ENCODE assay signal across 8 mouse cellular contexts in the genomic region with DNA sequence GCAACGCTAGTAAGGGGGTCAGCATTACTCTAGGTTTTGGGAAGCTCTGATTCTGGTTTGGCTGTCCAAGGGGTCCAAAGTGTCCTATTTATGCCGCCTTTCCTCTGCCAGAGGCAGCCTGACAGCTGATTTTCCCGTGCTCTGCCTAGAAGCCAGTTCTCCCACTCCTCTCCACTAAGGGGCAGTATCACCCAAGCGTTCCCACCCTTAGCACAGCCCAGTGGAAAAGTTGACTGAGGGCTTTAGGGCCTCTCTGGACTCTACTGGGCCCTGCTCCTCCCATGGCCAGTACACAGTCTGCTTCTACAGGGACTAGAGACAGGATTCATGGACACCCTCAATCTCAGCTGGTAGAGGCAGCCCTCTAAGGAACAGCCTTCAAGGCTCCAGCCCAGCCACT. TPM values are rescaled to one million over a fixed set of nuclear protein-coding genes. Genes with fewer than 3 reads are reported as not detected.
DNase-seq lines count a peak whose midpoint lies in the region; ATAC-seq and TF ChIP-seq lines count a peak whose summit lies in the region.

No protein-coding gene starts in this region.

- DNase-seq in adrenal gland, postnatal 14 days = peak; percentile 82
- DNase-seq in heart, adult 9 months (ENCODE audit: low spot score in 2 of 2) = peak; percentile 42 to 62
- peak; percentile 75 for DNase-seq in kidney, adult 18-20 months
- peak; percentile 16 for DNase-seq in liver, adult 2 months (ENCODE audit: extremely low read depth, low read depth, low spot score)
- DNase-seq in midbrain, postnatal 0 days (ENCODE audit: low spot score) = peak; percentile 84

- H3K9ac ChIP-seq in embryonic facial prominence, embryonic 13.5 days = no peak overlapping the region
- no peak overlapping the region for H3K9ac ChIP-seq in liver, adult 2 months (ENCODE audit: low read depth, low read length)
- no peak overlapping the region for H3K9ac ChIP-seq in midbrain, postnatal 0 days (replicated peaks; ENCODE audit: low read length, poor library complexity, severe bottlenecking)
- H3K9ac ChIP-seq in stomach, embryonic 14.5 days (replicated peaks; ENCODE audit: low read depth, low read length) = no peak overlapping the region

- whole genome bisulfite sequencing in embryonic facial prominence, embryonic 13.5 days = 7% methylated on average over 4 of the region's 4 CpGs
- WGBS in liver, adult 2 months = 14% methylated on average over 4 of the region's 4 CpGs
- 4% methylated on average over 4 of the region's 4 CpGs for WGBS in midbrain, postnatal 0 days
- WGBS in stomach, embryonic 14.5 days = 17% methylated on average over 4 of the region's 4 CpGs

- H3K36me3 ChIP-seq in C2C12 (ENCODE audit: control insufficient read depth, insufficient read depth) = no peaks in the 10 kb centered on the region
- no peaks in the 10 kb centered on the region for H3K36me3 ChIP-seq in embryonic facial prominence, embryonic 13.5 days
- H3K36me3 ChIP-seq in liver, adult 2 months (ENCODE audit: control insufficient read depth, insufficient read depth, low read length) = no peaks in the 10 kb centered on the region
- peaks cover 16% of the 10 kb centered on the region for H3K36me3 ChIP-seq in midbrain, postnatal 0 days (ENCODE audit: insufficient read depth, low read length)
- no peaks in the 10 kb centered on the region for H3K36me3 ChIP-seq in stomach, embryonic 14.5 days (ENCODE audit: control insufficient read depth, insufficient read depth, low read length)

- peaks cover 35% of the 10 kb centered on the region for H3K4me1 ChIP-seq in embryonic facial prominence, embryonic 13.5 days
- no peaks in the 10 kb centered on the region for H3K4me1 ChIP-seq in liver, adult 2 months (ENCODE audit: control insufficient read depth, insufficient read depth, low read length)
- peaks cover 10% of the 10 kb centered on the region; the same call in 1 of the 2 replicates for H3K4me1 ChIP-seq in midbrain, postnatal 0 days (ENCODE audit: insufficient read depth, low read length)
- peaks cover 27% of the 10 kb centered on the region for H3K4me1 ChIP-seq in stomach, embryonic 14.5 days (ENCODE audit: control insufficient read depth, insufficient read depth, low read length)

- no peaks in the 10 kb centered on the region for H3K79me3 ChIP-seq in C2C12 (ENCODE audit: low read depth)

- TF ChIP-seq POLR2A in liver, adult 2 months (IDR thresholded peaks at IDR 0.05; ENCODE audit: extremely low read depth, insufficient read depth, low read length) = no peak

- no peak overlapping the region for H3K4me3 ChIP-seq in C2C12 (ENCODE audit: insufficient read depth, poor library complexity, severe bottlenecking)
- no peak overlapping the region for H3K4me3 ChIP-seq in embryonic facial prominence, embryonic 13.5 days
- no peak overlapping the region for H3K4me3 ChIP-seq in liver, adult 2 months (ENCODE audit: insufficient read depth, low read depth, low read length)
- no peak overlapping the region for H3K4me3 ChIP-seq in midbrain, postnatal 0 days (ENCODE audit: low read depth, low read length)
- H3K4me3 ChIP-seq in stomach, embryonic 14.5 days (ENCODE audit: low read depth, low read length) = no peak overlapping the region

- 0 out of 2 replicates have a peak overlapping the region, but pooled peaks have one; percentile 22 for H3K27ac ChIP-seq in embryonic facial prominence, embryonic 13.5 days
- H3K27ac ChIP-seq in liver, adult 2 months (replicated peaks; ENCODE audit: insufficient read depth, low read depth, low read length) = no peak overlapping the region
- H3K27ac ChIP-seq in midbrain, postnatal 0 days (ENCODE audit: low read depth, low read length) = no peak overlapping the region
- no peak overlapping the region for H3K27ac ChIP-seq in stomach, embryonic 14.5 days (ENCODE audit: low read length)

- peaks cover 12% of the 10 kb centered on the region for H3K27me3 ChIP-seq in C2C12 (ENCODE audit: control insufficient read depth, insufficient read depth, insufficient read length)
- 0 out of 2 replicates have a peak, but pooled peaks cover 3% of the 10 kb centered on the region for H3K27me3 ChIP-seq in embryonic facial prominence, embryonic 13.5 days
- H3K27me3 ChIP-seq in liver, adult 2 months (ENCODE audit: control insufficient read depth, insufficient read depth, low read length) = no peaks in the 10 kb centered on the region
- H3K27me3 ChIP-seq in midbrain, postnatal 0 days (ENCODE audit: insufficient read depth, low read length) = no peaks in the 10 kb centered on the region
- no peaks in the 10 kb centered on the region for H3K27me3 ChIP-seq in stomach, embryonic 14.5 days (ENCODE audit: control insufficient read depth, insufficient read depth, low read length)

- peak; percentile 49; the same call in 1 of the 2 replicates for ATAC-seq in embryonic facial prominence, embryonic 13.5 days (ENCODE audit: insufficient number of reproducible peaks, insufficient read depth, low FRiP score, low TSS enrichment, low read depth)
- peak; percentile 67 for ATAC-seq in midbrain, postnatal 0 days (ENCODE audit: low FRiP score)
- ATAC-seq in stomach, embryonic 14.5 days (ENCODE audit: insufficient number of reproducible peaks, insufficient read depth, low FRiP score, low read depth) = peak; percentile 78; the same call in 1 of the 2 replicates

- TF ChIP-seq CTCF in C2C12 (IDR thresholded peaks at IDR 0.05; ENCODE audit: control insufficient read depth, insufficient read depth, insufficient read length) = peak; percentile 76
- peak; percentile 86 for TF ChIP-seq CTCF in liver, adult 2 months (IDR thresholded peaks at IDR 0.05; ENCODE audit: low read depth, low read length)
- peak; percentile 92 for TF ChIP-seq CTCF in midbrain, postnatal 0 days (IDR thresholded peaks at IDR 0.05)

- H3K4me2 ChIP-seq in embryonic facial prominence, embryonic 13.5 days = no peak overlapping the region
- H3K4me2 ChIP-seq in midbrain, postnatal 0 days (ENCODE audit: low read depth, low read length, poor library complexity, severe bottlenecking) = no peak overlapping the region
- H3K4me2 ChIP-seq in stomach, embryonic 14.5 days (replicated peaks; ENCODE audit: low read depth, low read length) = no peak overlapping the region

- H3K9me3 ChIP-seq in embryonic facial prominence, embryonic 13.5 days = no peaks in the 10 kb centered on the region
- H3K9me3 ChIP-seq in midbrain, postnatal 0 days (ENCODE audit: low read length) = no peaks in the 10 kb centered on the region
- no peaks in the 10 kb centered on the region for H3K9me3 ChIP-seq in stomach, embryonic 14.5 days (ENCODE audit: control insufficient read depth, low read depth, low read length)

- no peak overlapping the region for H3ac ChIP-seq in C2C12 (ENCODE audit: control insufficient read depth, insufficient read length, low read depth)

- H3K79me2 ChIP-seq in C2C12 (ENCODE audit: control insufficient read depth, insufficient read depth) = no peaks in the 10 kb centered on the region
- H3K79me2 ChIP-seq in liver, adult 2 months (ENCODE audit: control insufficient read depth, insufficient read depth, low read length) = no peaks in the 10 kb centered on the region

TF ChIP-seq in C2C12, 6 proteins besides CTCF, POLR2A, EP300 and RAD21:
- TF ChIP-seq FOSL1 (IDR thresholded peaks at IDR 0.05; ENCODE audit: insufficient read depth, low read length, poor library complexity, severe bottlenecking) (no peak), CEBPB (IDR thresholded peaks at IDR 0.05; ENCODE audit: low read depth) (no peak), USF1 (IDR thresholded peaks at IDR 0.05; ENCODE audit: low read depth) (no peak), MYOG (IDR thresholded peaks at IDR 0.05; ENCODE audit: control insufficient read depth, extremely low read depth, insufficient read length) (no peak), MAX (IDR thresholded peaks at IDR 0.05) (no peak), MYOD1 (IDR thresholded peaks at IDR 0.05; ENCODE audit: control insufficient read depth, insufficient read length, low read depth) (no peak)
TF ChIP-seq in C2C12: peak in this region for 0.

RNA-seq across cellular contexts. Expression of a gene that starts 14.0 kb away (rescaled TPM):
- polyA plus RNA-seq in C2C12 (2012; fragmentation: generic; extraction: Trizol) = not detected
- total RNA-seq in adrenal gland, postnatal 14 days (2021) = not detected in 2 replicates
- not detected in 2 replicates for polyA plus RNA-seq in embryonic facial prominence, embryonic 13.5 days (2015; fragmentation: Nextera tagmentation; extraction: Ambion mirVana)
- total RNA-seq in liver, adult 2 months (2014; rRNA removed) = not detected in 2 replicates
- polyA plus RNA-seq in liver, adult 2 months (2012; rRNA removed) = not detected in 2 replicates
- total RNA-seq in midbrain, postnatal 0 days (2014; rRNA removed) = not detected in 2 replicates
- polyA plus RNA-seq in midbrain, postnatal 0 days (2015; fragmentation: Nextera tagmentation; extraction: Ambion mirVana) = not detected in 2 replicates
- polyA plus RNA-seq in stomach, embryonic 14.5 days (2014; fragmentation: Nextera tagmentation; extraction: Ambion mirVana) = not detected in 2 replicates

RNA-seq across cellular contexts. Expression of a gene that starts 51.2 kb away (rescaled TPM):
- polyA plus RNA-seq in C2C12 (2012; fragmentation: generic; extraction: Trizol) = 0.42 TPM
- 15.6 and 16.0 TPM in 2 replicates for total RNA-seq in adrenal gland, postnatal 14 days (2021)
- 12.4 and 16.0 TPM in 2 replicates for polyA plus RNA-seq in embryonic facial prominence, embryonic 13.5 days (2015; fragmentation: Nextera tagmentation; extraction: Ambion mirVana)
- 0.18 and 0.34 TPM in 2 replicates for total RNA-seq in liver, adult 2 months (2014; rRNA removed)
- 0.44 and 0.80 TPM in 2 replicates for polyA plus RNA-seq in liver, adult 2 months (2012; rRNA removed)
- total RNA-seq in midbrain, postnatal 0 days (2014; rRNA removed) = 73.1 and 97.7 TPM in 2 replicates
- 24.4 and 26.4 TPM in 2 replicates for polyA plus RNA-seq in midbrain, postnatal 0 days (2015; fragmentation: Nextera tagmentation; extraction: Ambion mirVana)
- 14.6 and 17.7 TPM in 2 replicates for polyA plus RNA-seq in stomach, embryonic 14.5 days (2014; fragmentation: Nextera tagmentation; extraction: Ambion mirVana)

Comparison
In these comparisons a context has a peak if more than half of its experiments do, and no peak if none do; other contexts are left out.
1. DNase-seq: peak in every context shown above with its lines; median percentile 84 in midbrain, postnatal 0 days; 82 in adrenal gland, postnatal 14 days; 75 in kidney, adult 18-20 months; 52 in heart, adult 9 months; 16 in liver, adult 2 months.